ENCODE assay signal across 8 mouse cellular contexts in genomic region chr9:43107187-43107517, GRCm38 (mm10). TPM values are rescaled to one million over a fixed set of nuclear protein-coding genes. Genes with fewer than 3 reads are reported as not detected.
A peak's percentile ranks its signal among the peaks of the same experiment; 100 is the strongest.
DNase-seq lines count a peak whose midpoint lies in the region; ATAC-seq lines count a peak whose summit lies in the region.

Arhgef12 (minus strand) TSS chr9:43107239.

- peak; percentile 54 for DNase-seq in cerebellum, adult 11 months
- peak; percentile 77 for DNase-seq in forebrain, embryonic 14.5 days (ENCODE audit: low spot score)
- peak; percentile 65 for DNase-seq in layer of hippocampus, adult 9-11 months

- peak within 1 kb of the TSS; percentile 87 for H3K27ac ChIP-seq in forebrain, embryonic 14.5 days (ENCODE audit: low read depth, low read length)
- peak within 1 kb of the TSS; percentile 98 for H3K27ac ChIP-seq in lung, embryonic 15.5 days
- peak within 1 kb of the TSS; percentile 95 for H3K27ac ChIP-seq in stomach, embryonic 16.5 days (ENCODE audit: low read length)

- no peak for ATAC-seq in megakaryocyte, adult 5-6 weeks (ENCODE audit: poor library complexity, severe bottlenecking)
- no peak for ATAC-seq in forebrain, embryonic 14.5 days
- ATAC-seq in hematopoietic stem cell, adult 5-6 weeks (replicated peaks in 1 of 2; ENCODE audit: insufficient read depth in 1 of 2, low FRiP score in 2 of 2, low TSS enrichment in 1 of 2, low read depth in 1 of 2, poor library complexity in 2 of 2, severe bottlenecking in 2 of 2) = no peak
- ATAC-seq in lung, embryonic 15.5 days (ENCODE audit: borderline replicate concordance, extremely low read depth, low FRiP score, low TSS enrichment) = no peak
- no peak for ATAC-seq in stomach, embryonic 16.5 days (ENCODE audit: insufficient read depth, low FRiP score)

- H3K4me3 ChIP-seq in megakaryocyte, embryonic 14.5 days (replicated peaks) = peak within 1 kb of the TSS; percentile 94
- H3K4me3 ChIP-seq in forebrain, embryonic 14.5 days (ENCODE audit: low read depth, low read length) = peak within 1 kb of the TSS; percentile 90
- peak within 1 kb of the TSS; percentile 90 for H3K4me3 ChIP-seq in lung, embryonic 15.5 days
- H3K4me3 ChIP-seq in stomach, embryonic 16.5 days (replicated peaks; ENCODE audit: low read length) = peak within 1 kb of the TSS; percentile 94

- peaks cover 40% of the 10 kb centered on the region for H3K4me1 ChIP-seq in megakaryocyte, embryonic 14.5 days
- H3K4me1 ChIP-seq in forebrain, embryonic 14.5 days (ENCODE audit: control insufficient read depth, insufficient read depth, low read length) = peaks cover 17% of the 10 kb centered on the region
- peaks cover 26% of the 10 kb centered on the region for H3K4me1 ChIP-seq in lung, embryonic 15.5 days
- H3K4me1 ChIP-seq in stomach, embryonic 16.5 days (ENCODE audit: control insufficient read depth, insufficient read depth, low read length) = peaks cover 12% of the 10 kb centered on the region; the same call in 1 of the 2 replicates

- peaks cover 53% of the 10 kb centered on the region for H3K27me3 ChIP-seq in megakaryocyte, embryonic 14.5 days (replicated peaks)
- H3K27me3 ChIP-seq in forebrain, embryonic 14.5 days (replicated peaks; ENCODE audit: control insufficient read depth, insufficient read depth, low read length) = no peaks in the 10 kb centered on the region
- no peaks in the 10 kb centered on the region for H3K27me3 ChIP-seq in lung, embryonic 15.5 days
- H3K27me3 ChIP-seq in stomach, embryonic 16.5 days (ENCODE audit: control insufficient read depth, insufficient read depth, low read length) = no peaks in the 10 kb centered on the region

- WGBS in forebrain, embryonic 14.5 days = 34% methylated on average over 10 of the region's 10 CpGs
- WGBS in lung, embryonic 15.5 days = 11% methylated on average over 10 of the region's 10 CpGs
- WGBS in stomach, embryonic 16.5 days = 17% methylated on average over 10 of the region's 10 CpGs

- peak within 1 kb of the TSS; percentile 61 for H3K4me2 ChIP-seq in forebrain, embryonic 14.5 days (ENCODE audit: low read length)
- H3K4me2 ChIP-seq in lung, embryonic 15.5 days = peak within 1 kb of the TSS; percentile 77
- peak within 1 kb of the TSS; percentile 87 for H3K4me2 ChIP-seq in stomach, embryonic 16.5 days (ENCODE audit: low read depth, low read length)

- H3K9me3 ChIP-seq in megakaryocyte, embryonic 14.5 days = peaks cover 5% of the 10 kb centered on the region; the same call in 1 of the 2 replicates
- no peaks in the 10 kb centered on the region for H3K9me3 ChIP-seq in forebrain, embryonic 14.5 days (replicated peaks; ENCODE audit: control insufficient read depth, low read length)
- no peaks in the 10 kb centered on the region for H3K9me3 ChIP-seq in lung, embryonic 15.5 days
- no peaks in the 10 kb centered on the region for H3K9me3 ChIP-seq in stomach, embryonic 16.5 days (replicated peaks; ENCODE audit: control insufficient read depth, low read length)

- H3K36me3 ChIP-seq in megakaryocyte, embryonic 14.5 days (replicated peaks; ENCODE audit: low read length) = no peaks in the 10 kb centered on the region
- peaks cover 17% of the 10 kb centered on the region for H3K36me3 ChIP-seq in forebrain, embryonic 14.5 days (ENCODE audit: control insufficient read depth, insufficient read depth, low read length)
- H3K36me3 ChIP-seq in lung, embryonic 15.5 days = no peaks in the 10 kb centered on the region; the same call in 1 of the 2 replicates
- H3K36me3 ChIP-seq in stomach, embryonic 16.5 days (ENCODE audit: control insufficient read depth, insufficient read depth, low read length) = no peaks in the 10 kb centered on the region

- peak within 1 kb of the TSS; percentile 90 for H3K9ac ChIP-seq in forebrain, embryonic 14.5 days (ENCODE audit: low read length)
- peak within 1 kb of the TSS; percentile 92 for H3K9ac ChIP-seq in lung, embryonic 15.5 days
- peak within 1 kb of the TSS; percentile 98 for H3K9ac ChIP-seq in stomach, embryonic 16.5 days (ENCODE audit: low read length)

RNA-seq across cellular contexts. Expression of gene Arhgef12, which starts in this region (rescaled TPM):
- polyA plus RNA-seq in megakaryocyte, embryonic 14.5 days (2012; ENCODE audit: insufficient read depth, low replicate concordance) = 0.16 and 2.4 TPM in 2 replicates
- total RNA-seq in megakaryocyte, adult 5-6 weeks (2015) = 0.78 and 1.9 TPM in 2 replicates
- 1.1 and 5.7 TPM in 2 replicates for total RNA-seq in megakaryocyte, adult 5-6 weeks (2017)
- polyA plus RNA-seq in forebrain, embryonic 14.5 days (2014; fragmentation: Nextera tagmentation; extraction: Ambion mirVana) = 14.2 and 24.7 TPM in 2 replicates
- total RNA-seq in hematopoietic stem cell, adult 5-6 weeks (2017) = 15.0 and 16.6 TPM in 2 replicates
- polyA plus RNA-seq in lung, embryonic 15.5 days (2015; fragmentation: Nextera tagmentation; extraction: Ambion mirVana) = 12.5 and 14.3 TPM in 2 replicates
- polyA plus RNA-seq in stomach, embryonic 16.5 days (2015; fragmentation: Nextera tagmentation; extraction: Ambion mirVana) = 10.6 and 11.2 TPM in 2 replicates
